Mouse (Mus musculus) thymus, adult 18-20 months (tissue): ENCODE data around the gene Gal.

Source experiments
- DNase-seq, 2 experiments: peaks; one replicate each; pipeline ENCODE4 v3.0.0; 2022; ENCODE audit warnings: mixed read lengths in 2 of 2

The Gal gene

GRCm38 (mm10) chr19:3414268-3414733 is at the start of gene Gal:
Gene Gal, minus strand, starts transcription at chr19:3414544.
- no peak for DNase-seq

- no peak for DNase-seq
Measured at GRCm38 (mm10) chr19:3459986-3460385, 45.6 kb upstream of the Gal start.

- DNase-seq, result no peak
Measured at GRCm38 (mm10) chr19:3458331-3459099, 44.2 kb upstream of the Gal start.

GRCm38 (mm10) chr19:3457700-3458099 is 43.4 kb upstream of the Gal start:
- DNase-seq, result no peak

DNA sequence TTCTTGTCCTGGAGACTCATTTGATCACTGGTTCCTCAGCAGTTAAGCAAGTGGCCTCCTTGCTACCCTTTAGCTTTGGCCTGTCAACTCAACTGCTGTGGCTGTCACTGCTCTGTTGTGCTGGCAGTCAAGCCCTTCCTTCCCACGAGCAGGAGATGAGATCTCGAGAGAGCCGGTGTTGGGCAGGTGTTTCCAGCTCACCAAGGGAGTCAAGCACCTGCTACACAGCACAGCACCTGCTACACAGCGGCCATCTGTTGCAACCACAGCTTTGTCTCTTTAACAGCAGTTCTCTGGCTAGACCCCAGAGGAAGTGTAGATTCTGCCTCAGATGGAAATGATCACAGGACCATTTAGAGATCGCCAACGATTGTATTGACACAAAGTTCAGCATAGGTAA is 37.3 kb upstream of the Gal start:
- DNase-seq, result peak; percentile 73 to 85

DNA sequence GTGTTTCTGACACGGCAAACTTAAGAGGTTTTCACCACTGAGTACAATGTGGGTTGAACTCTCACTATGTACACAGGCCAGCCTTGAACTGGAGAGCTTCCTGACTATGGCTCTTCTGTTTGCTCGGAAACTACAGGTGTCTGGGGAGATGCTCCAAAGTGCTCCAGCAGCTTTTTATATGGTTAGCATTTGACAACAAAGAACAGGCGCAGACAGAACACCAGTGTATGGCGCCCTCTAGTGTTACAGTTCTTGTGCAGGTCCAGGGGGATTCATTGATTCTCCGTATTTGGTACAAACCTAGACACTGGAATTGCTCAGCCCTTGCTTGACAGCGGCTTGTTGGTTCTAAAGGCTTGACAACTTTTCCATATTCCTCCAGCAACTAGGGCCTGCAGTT is 36.8 kb upstream of the Gal start:
- DNase-seq, result peak in 1 of 2 experiments; percentile 60

DNA sequence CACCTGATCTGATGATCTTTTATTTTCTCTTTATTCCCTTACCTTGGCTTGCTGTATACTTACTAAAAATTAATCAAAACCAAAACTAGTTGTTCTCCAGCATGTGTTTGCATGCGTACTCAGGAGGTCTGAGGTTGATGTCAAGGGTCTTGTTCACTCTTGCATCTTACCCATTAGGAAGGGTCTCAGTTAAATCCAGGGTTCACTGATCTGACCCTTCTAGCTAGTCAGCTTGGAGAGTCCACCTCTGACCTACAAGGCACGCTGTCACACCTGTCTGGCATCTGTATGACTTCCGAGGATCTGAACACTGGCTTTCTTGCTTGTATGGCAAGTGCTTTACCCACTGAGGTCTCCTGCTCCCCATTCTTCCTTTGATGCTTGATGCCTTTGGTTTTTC is 36.4 kb upstream of the Gal start:
- DNase-seq, result no peak

DNA sequence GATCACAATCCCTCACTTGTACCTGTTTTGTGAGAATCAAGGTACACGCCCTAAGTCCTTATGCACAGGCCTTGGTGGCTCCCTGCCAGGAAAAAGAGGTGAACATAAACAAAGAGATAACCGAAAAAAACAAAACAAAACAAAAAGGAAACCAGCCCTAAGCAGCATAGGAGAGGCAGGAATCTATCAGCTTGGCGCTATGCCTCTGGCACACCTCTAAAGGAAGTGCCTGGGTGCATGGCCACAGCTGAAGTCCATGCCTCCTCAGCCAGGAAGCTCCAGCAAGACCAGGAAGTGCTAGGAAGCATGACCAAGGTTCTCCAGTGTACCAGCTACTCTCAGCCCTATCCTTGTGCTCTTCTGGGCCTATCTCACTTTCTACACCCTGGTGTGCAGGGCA is 34.9 kb upstream of the Gal start:
- no peak for DNase-seq

DNA sequence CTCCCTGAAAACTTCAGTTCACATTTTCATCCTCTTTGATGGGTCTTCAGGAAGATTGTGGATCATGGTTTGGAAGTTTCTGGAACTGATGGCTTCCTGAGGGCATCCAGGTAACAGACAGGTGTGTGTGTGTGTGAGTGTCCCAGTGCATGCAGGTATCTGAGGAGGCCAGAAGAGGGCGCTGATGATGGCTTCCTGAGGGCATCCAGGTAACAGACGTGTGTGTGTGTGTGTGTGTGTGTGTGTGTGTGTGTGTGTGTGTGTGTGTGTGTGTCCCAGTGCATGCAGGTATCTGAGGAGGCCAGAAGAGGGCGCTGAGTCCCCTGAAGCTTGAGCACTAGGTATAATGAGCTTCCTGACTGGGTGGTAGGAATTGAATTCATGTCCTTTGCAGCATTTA is 33.0 kb upstream of the Gal start:
- DNase-seq, result no peak

DNA sequence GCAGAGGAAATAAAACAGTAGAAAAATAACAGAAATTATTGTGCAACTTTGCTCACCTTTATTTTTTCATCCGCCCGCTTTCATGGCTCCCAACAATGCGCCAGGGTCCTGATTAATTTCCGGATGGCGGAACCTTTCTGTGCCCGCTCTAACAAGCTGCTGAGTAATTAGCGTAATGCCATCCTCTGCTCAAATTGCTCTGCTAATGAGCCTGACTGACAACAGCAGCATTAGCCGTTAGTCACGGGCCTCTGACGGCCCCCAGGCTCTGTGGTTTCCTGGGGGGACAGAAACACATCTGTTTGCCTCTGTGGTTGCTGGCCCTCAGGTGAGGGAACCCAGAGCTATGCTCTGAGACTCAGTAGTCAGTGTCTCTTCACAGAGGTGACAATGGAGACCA is 26.7 kb upstream of the Gal start:
- no peak for DNase-seq

DNA sequence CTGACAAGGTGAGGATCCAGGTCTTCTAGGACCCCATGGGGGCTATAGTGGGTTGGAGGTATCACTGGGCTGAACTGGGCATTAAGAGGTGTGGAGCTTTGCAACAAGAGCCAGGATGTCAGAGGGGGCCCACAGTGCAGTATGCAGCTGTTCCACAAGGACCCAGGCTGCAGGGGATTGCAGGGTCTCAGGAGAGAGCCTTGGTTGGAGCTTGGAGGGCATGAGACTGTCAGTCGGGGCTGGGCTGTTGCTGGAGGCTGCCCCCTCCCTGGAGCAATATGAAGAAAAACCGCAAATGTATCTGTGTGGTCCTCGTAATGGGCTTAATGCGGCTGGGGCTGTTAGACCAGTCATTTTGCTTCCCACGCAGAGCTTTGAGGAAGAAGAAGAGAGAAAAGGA is 26.3 kb upstream of the Gal start:
- no peak for DNase-seq

GRCm38 (mm10) chr19:3437980-3438379 is 23.6 kb upstream of the Gal start:
- DNase-seq, result no peak

DNA sequence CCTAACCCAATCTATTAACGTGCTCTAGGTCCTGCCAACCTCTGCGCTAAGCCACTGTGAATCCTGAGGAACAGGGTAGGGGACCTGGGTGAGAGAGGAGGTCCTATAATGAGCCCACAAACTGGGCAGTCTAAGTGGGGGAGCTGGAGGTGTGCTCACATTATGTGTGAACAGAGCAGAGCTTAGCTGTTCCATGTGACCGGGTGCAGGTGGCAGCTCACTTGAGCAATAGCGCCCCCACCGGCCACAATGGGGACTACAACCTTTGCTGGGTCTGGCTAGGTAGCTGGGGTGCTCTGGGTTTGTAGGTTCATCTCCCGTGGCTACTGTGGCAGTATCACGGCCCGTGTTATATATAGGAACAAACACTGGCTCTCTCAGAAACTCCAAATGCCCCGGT is 22.5 kb upstream of the Gal start:
- DNase-seq, result peak in 1 of 2 experiments; percentile 25

DNA sequence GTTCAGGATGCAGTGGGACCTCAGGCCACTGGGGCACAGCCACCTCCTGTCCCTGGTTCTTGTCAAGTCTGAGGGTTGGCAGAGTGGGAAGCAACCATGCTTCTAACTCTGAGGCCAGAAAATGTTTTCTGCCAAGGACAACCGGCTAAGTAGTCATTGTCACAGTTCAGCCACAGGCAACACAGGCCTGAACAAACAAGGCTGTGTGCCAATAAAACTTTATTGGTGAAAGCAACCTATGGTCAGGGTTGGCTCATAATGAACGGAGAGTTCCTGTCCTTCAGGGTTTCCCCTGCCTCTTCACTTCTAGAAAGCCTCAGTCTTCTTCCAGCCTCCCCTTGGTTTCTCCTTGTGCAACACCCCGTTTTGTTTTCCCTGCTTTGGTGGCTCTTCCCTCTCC is 21.5 kb upstream of the Gal start:
- DNase-seq, result no peak

DNA sequence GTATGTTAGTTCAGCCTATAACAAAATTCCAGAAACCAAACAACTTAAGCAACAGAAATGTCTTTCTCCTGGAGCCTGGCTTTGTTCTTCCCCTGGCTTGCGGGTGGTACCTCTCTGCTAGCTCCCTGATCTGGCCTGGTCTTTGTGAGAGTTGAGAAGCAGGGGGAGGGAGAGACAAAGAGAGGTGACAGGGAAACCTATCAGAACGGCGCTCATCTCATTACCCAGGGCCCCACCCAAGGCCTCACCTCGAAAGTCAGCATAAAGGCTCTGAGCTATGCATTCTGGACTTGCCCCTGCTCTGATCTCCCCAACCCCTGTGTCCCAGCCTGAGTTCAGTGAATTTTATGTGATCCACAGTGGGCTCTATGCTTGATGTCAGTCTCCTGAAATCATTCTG is 20.3 kb upstream of the Gal start:
- no peak for DNase-seq

DNA sequence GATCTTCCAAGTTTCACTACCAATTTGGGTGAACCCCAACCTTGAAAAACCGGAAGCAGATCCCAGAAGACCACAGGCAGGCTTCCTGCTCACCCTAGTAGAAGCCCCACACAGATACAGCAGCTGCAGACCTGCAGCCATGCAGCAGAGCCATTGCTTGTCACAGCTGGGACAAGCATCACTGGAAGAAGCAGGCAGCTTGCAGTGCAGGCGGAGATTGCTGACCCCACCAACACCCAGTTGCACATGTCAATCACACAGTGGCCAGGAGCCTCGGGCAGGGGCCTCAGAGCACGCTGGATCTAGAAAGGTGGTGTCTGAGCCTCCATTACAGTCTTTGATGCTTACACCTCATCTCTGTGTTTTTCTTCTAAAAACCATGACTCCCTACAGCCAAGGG is 19.8 kb upstream of the Gal start:
- DNase-seq, result no peak

- no peak for DNase-seq
Measured at GRCm38 (mm10) chr19:3431969-3432368, 17.6 kb upstream of the Gal start.

- DNase-seq, result no peak
Measured at GRCm38 (mm10) chr19:3431066-3431465, 16.7 kb upstream of the Gal start.

DNA sequence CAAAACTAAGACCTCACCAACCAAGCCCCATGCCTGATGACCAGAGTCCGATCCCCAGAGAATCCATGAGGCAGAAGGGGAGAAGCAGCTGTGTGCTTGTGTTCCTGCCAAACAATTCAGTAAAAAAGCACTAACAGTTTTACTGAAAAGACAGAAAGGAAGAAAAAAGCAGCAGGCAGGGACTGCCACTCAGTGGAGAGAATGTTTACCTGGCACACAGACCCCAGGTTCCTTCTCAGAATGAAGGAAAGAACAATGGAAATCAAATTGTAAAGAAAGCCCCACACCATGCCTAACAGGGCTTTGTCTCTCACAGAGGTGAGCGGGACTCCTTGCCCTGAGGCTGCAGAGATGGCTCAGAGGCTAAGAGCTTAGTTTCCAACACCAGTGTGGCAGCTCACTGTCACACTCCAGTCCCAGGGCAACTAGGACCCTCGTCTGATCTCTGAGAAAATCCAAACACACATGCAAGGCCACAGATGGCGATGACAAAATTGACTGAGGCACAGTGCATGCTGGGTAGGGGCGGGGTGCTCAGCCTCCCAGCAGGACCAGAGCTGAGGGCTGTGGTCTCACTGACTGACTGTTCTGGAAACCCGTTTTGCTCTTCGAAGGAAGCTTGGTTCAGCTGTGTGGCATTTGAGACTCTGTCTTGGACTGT is 14.9 kb upstream of the Gal start:
- no peak for DNase-seq

DNA sequence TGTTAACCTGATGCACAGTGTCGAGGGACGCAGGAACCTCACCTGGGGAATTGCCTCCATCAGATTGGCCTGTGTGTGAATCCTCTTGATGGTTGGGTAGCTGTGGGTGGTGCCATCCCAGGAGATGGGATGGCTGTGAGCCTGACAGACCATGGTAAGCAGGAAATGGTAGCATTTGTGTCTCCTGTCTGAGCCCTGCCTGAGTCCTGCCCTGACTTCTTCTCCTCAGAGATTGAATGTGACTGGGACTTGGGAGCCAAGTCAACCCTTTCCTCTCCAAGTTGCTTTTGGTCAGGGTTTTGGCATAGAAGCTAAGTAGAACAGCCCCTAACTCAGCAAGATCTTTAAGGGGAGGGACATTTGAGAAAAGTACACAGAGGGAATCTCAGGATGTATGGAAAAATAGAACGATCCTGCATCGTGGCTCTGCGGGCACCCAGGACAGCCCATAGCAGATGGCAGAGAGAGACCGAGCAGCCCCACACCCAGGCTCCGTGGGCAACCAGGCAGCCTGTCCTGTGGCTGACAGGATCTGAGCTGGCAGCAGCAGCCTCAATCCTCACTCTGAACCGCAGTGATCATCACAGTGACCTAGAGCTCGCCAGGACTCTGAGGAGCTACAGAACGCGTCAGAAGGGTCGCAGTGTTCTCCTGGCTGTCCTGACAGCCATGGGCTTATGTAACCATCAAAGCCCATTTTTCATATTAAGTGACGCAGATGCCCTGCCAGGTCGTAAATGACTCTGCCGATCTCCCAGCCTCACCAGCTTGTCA is 13.9 kb upstream of the Gal start:
- DNase-seq, result no peak

GRCm38 (mm10) chr19:3424214-3424613 is 9.9 kb upstream of the Gal start:
- DNase-seq, result no peak

DNA sequence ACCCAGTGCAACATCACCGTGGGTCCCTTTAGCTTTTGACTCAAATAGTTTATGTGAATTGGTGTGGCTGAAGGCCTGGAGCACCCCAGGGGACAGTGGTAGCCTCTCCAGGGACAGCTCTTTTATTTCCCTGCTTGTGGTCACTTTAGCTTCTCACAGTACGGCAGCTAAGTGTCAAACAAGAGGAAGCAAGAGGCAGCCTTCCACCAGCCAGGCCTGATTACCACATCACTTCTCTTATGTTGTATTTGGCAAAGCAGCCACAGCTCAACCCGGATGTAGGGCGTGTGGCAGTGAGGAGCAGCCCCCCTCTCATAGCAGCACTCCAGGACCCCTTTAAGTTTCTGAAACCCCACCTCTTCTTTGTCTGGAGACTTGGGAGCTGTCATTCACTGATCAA is 8.6 kb upstream of the Gal start:
- no peak for DNase-seq

DNA sequence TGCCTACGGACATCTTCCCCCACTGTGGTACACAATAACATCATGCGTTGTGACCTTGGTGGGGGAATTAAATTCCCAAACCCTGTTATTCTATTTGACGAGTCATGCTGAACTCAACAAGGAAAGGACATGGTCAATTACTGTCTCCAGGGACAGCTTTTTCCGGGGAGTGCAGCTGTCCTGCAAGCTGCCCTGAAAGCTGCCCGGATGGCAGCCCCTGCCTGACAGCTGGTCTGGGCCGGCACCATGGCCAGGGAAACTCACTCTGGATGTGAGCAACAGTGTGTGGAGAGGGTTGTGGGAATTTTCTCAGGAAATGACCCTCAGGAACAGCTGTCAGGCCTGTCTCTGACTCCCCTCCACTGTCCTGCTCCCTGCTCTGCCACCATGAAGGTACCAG is 8.1 kb upstream of the Gal start:
- no peak for DNase-seq

- DNase-seq, result no peak
Measured at GRCm38 (mm10) chr19:3419251-3419650, 4.9 kb upstream of the Gal start.
